Comparison of ENCODE assay signal across 20 mouse cellular contexts in the genomic region with DNA sequence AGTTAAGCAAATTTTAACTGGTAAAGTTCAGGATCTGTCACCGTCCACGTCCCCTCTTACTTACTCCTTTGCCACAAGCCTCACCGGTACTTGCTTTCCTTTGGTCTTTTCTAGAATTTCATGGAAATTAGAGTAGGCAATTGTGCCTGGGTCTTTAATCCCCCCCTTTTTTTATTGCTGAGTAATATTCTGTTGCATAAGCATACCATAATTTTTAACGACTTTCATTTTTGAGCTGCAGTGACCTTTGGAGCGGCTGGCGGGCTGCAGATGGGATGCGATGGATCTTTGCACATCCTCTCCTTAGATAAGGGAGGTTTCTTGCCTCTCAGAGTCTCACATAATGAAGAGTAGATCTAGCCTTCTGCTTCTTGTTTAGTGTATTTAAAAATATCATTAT.
"Had no signal": no experiment of that assay in that cellular context is flagged by ENCODE, and none has a peak within 500 bp of the region (broad histone marks: within the 10 kb centered on the region; RNA-seq: fewer than 3 reads in every experiment).

No protein-coding gene starts in this region.

- H3K36me3 ChIP-seq: kidney, embryonic 15.5 days; lung, embryonic 15.5 days; midbrain, embryonic 12.5 days; midbrain, embryonic 15.5 days; neural tube, embryonic 13.5 days had no signal

- H3K9me3 ChIP-seq: kidney, embryonic 15.5 days; lung, embryonic 15.5 days; midbrain, embryonic 12.5 days; midbrain, embryonic 15.5 days; neural tube, embryonic 13.5 days had no signal

- DNase-seq: kidney, adult 11 months; kidney, adult 8-10 months; kidney, postnatal 10 days; kidney, postnatal 36 days; layer of hippocampus, postnatal 36 days; lung, adult 18-20 months; lung, postnatal 10 days; lung, postnatal 4 days; retina, postnatal 1 day; right cerebral cortex, postnatal 25 days; spleen, adult 18-20 months; thymus, adult 18-20 months; thymus, postnatal 36 days had no signal

- ATAC-seq: midbrain, embryonic 15.5 days had no signal

- H3K4me1 ChIP-seq: kidney, embryonic 15.5 days; lung, embryonic 15.5 days; midbrain, embryonic 12.5 days; midbrain, embryonic 15.5 days; neural tube, embryonic 13.5 days had no signal

- H3K4me3 ChIP-seq: kidney, embryonic 15.5 days; left cerebral cortex, adult 2 months; lung, embryonic 15.5 days; midbrain, embryonic 12.5 days; midbrain, embryonic 15.5 days; myocyte; neural tube, embryonic 13.5 days had no signal

- H3K9ac ChIP-seq: kidney, embryonic 15.5 days; lung, embryonic 15.5 days; midbrain, embryonic 12.5 days; midbrain, embryonic 15.5 days; neural tube, embryonic 13.5 days had no signal

- H3K27me3 ChIP-seq: kidney, embryonic 15.5 days; lung, embryonic 15.5 days; midbrain, embryonic 12.5 days; midbrain, embryonic 15.5 days; neural tube, embryonic 13.5 days had no signal

- H3K27ac ChIP-seq: kidney, embryonic 15.5 days; left cerebral cortex, adult 2 months; lung, embryonic 15.5 days; midbrain, embryonic 12.5 days; midbrain, embryonic 15.5 days; neural tube, embryonic 13.5 days had no signal

- H3K4me2 ChIP-seq: kidney, embryonic 15.5 days; lung, embryonic 15.5 days; midbrain, embryonic 12.5 days; midbrain, embryonic 15.5 days; neural tube, embryonic 13.5 days had no signal
